Mouse (Mus musculus) MEL (cell line): ENCODE results near the gene Tigd2.

ENCODE experiments used
- CTCF ChIP-seq, 3 experiments: IDR thresholded peaks in 2 of 3; conservative IDR thresholded peaks in 1 of 3; 2 replicates each; pipeline ENCODE4 v1.5.1; 2011 to 2012; ENCODE audit warnings: low read length in 3 of 3, low read depth in 2 of 3, mild to moderate bottlenecking in 2 of 3, improper control_type of control experiment in 1 of 3, inconsistent platforms in 1 of 3, mixed read lengths in 1 of 3, moderate library complexity in 1 of 3; ENCODE audit not compliant: control insufficient read depth in 1 of 3, insufficient read depth in 1 of 3, poor library complexity in 1 of 3, severe bottlenecking in 1 of 3
- MAX ChIP-seq: IDR thresholded peaks from 2 replicates; pipeline ENCODE4 v1.6.1; 2011; ENCODE audit warnings: low read length, improper control_type of control experiment
- POLR2A ChIP-seq, 2 experiments: IDR thresholded peaks; 2 replicates each; pipeline ENCODE4 v1.6.1; 2011 to 2012; ENCODE audit warnings: low read length in 2 of 2, mild to moderate bottlenecking in 2 of 2, control low read depth in 1 of 2, improper control_type of control experiment in 1 of 2, low read depth in 1 of 2, moderate library complexity in 1 of 2; ENCODE audit not compliant: control insufficient read depth in 1 of 2, insufficient read depth in 1 of 2, poor library complexity in 1 of 2
- POLR2AphosphoS2 ChIP-seq: IDR thresholded peaks from 2 replicates; pipeline ENCODE4 v1.6.1; 2011; ENCODE audit warnings: low read length, improper control_type of control experiment
- RAD21 ChIP-seq: IDR thresholded peaks from 2 replicates; pipeline ENCODE4 v1.6.1; 2011; ENCODE audit warnings: mild to moderate bottlenecking, low read depth, low read length, improper control_type of control experiment
- ZNF384 ChIP-seq: IDR thresholded peaks from 2 replicates; pipeline ENCODE4 v1.6.1; 2012; ENCODE audit warnings: low read depth, mild to moderate bottlenecking, inconsistent platforms, low read length, improper control_type of control experiment

- TF ChIP-seq CTCF (IDR thresholded peaks at IDR 0.05 in 2 of 3, conservative IDR thresholded peaks at IDR 0.05 in 1 of 3; ENCODE audit: control insufficient read depth in 1 of 3, insufficient read depth in 1 of 3, low read depth in 2 of 3, low read length in 3 of 3, poor library complexity in 1 of 3, severe bottlenecking in 1 of 3): no peak
- no peak for TF ChIP-seq POLR2A (IDR thresholded peaks at IDR 0.05; ENCODE audit: control insufficient read depth in 1 of 2, insufficient read depth in 1 of 2, low read depth in 1 of 2, low read length in 2 of 2, poor library complexity in 1 of 2)
- TF ChIP-seq ZNF384: no peak
- no peak for TF ChIP-seq POLR2AphosphoS2
- TF ChIP-seq RAD21: no peak
- no peak for TF ChIP-seq MAX
These were observed 41.9 kb downstream of the Tigd2 start for GRCm38 (mm10) chr6:59250536-59250935.
